Mouse (Mus musculus) liver, embryonic 11.5 days (tissue): Measurements from ENCODE around the gene Myh11. TPM values are rescaled to one million over a fixed set of nuclear protein-coding genes. Genes with fewer than 3 reads are reported as not detected.
A peak's percentile ranks its signal among the peaks of the same experiment; 100 is the strongest.

ENCODE experiments used
- ATAC-seq: fragments of 200-750 bp; cut with Nextera tagmentation; replicated peaks from 2 replicates; pipeline ENCODE4 v1.8.0; 2017; ENCODE audit warnings: moderate number of reproducible peaks, mild to moderate bottlenecking, moderate TSS enrichment, moderate library complexity; ENCODE audit not compliant: low FRiP score
- DNase-seq: peaks from one replicate; pipeline ENCODE4 v3.0.0-alpha.2; 2017; ENCODE audit warnings: low spot score
- H3K27ac ChIP-seq: fragments of 300-500 bp; sonication (generic); 2 replicates; pipeline ENCODE4 v1.5.1; 2014; ENCODE audit warnings: mild to moderate bottlenecking, low read depth, low read length, control low read depth
- H3K27me3 ChIP-seq: fragments of 300-500 bp; sonication (generic); replicated peaks from 2 replicates; pipeline ENCODE4 v1.6.1; 2014; ENCODE audit warnings: low read length, mixed read lengths; ENCODE audit not compliant: control insufficient read depth, insufficient read depth
- H3K36me3 ChIP-seq: fragments of 300-500 bp; sonication (generic); 2 replicates; pipeline ENCODE4 v1.6.1; 2014; ENCODE audit warnings: mild to moderate bottlenecking, low read length, moderate library complexity, mixed read lengths; ENCODE audit not compliant: control insufficient read depth, insufficient read depth
- H3K4me1 ChIP-seq: fragments of 300-500 bp; sonication (generic); replicated peaks from 2 replicates; pipeline ENCODE4 v1.6.1; 2014; ENCODE audit warnings: low read length, mixed read lengths; ENCODE audit not compliant: control insufficient read depth, insufficient read depth
- H3K4me2 ChIP-seq: fragments of 300-500 bp; sonication (generic); 2 replicates; pipeline ENCODE4 v1.6.1; 2014; ENCODE audit warnings: mild to moderate bottlenecking, control low read depth, moderate library complexity
- H3K4me3 ChIP-seq: fragments of 300-500 bp; sonication (generic); 2 replicates; pipeline ENCODE4 v1.5.1; 2014; ENCODE audit warnings: low read depth, low read length, control low read depth
- H3K9ac ChIP-seq: fragments of 300-500 bp; sonication (generic); 2 replicates; pipeline ENCODE4 v1.6.1; 2014; ENCODE audit warnings: low read depth, low read length, control low read depth
- H3K9me3 ChIP-seq: fragments of 300-500 bp; sonication (generic); 2 replicates; pipeline ENCODE4 v1.6.1; 2016; ENCODE audit warnings: low read length, inconsistent platforms, mixed read lengths; ENCODE audit not compliant: control insufficient read depth
- WGBS: fragments of 180-500 bp; shearing (Covaris S2); extraction: QIAGEN DNeasy Blood & Tissue Kit; methylation state at CpG from one replicate; pipeline ENCODE4 v1.1.7; 2014; 5-methylcytosine and 5-hydroxymethylcytosine counted together
- polyA plus RNA-seq: library from polyadenylated mRNA; unstranded; fragments of >200 nt; fragmentation: Nextera tagmentation; extraction: Ambion mirVana; gene quantifications from 2 replicates; pipeline ENCODE4 v1.2.1, GENCODE M21; 2014

The Myh11 gene
- polyA plus RNA-seq, 1 experiment from 2014 or later = 0.84 TPM

GRCm38 (mm10) chr16:14296544-14297124 is 5.5 kb upstream of the Myh11 start:
- Histone ChIP-seq H3K36me3 (peaks cover 8% of the 10 kb centered on the region; the same call in 1 of the 2 replicates), H3K9me3 (no peaks in the 10 kb centered on the region), H3K27me3 (peaks cover 15% of the 10 kb centered on the region), H3K27ac (no peak overlapping the region), H3K4me3 (no peak overlapping the region), H3K9ac (no peak overlapping the region), H3K4me2 (no peak overlapping the region), H3K4me1 (no peaks in the 10 kb centered on the region)
- WGBS = 82% methylated on average over 2 of the region's 2 CpGs
- DNase-seq = no peak
- no peak for ATAC-seq

DNA sequence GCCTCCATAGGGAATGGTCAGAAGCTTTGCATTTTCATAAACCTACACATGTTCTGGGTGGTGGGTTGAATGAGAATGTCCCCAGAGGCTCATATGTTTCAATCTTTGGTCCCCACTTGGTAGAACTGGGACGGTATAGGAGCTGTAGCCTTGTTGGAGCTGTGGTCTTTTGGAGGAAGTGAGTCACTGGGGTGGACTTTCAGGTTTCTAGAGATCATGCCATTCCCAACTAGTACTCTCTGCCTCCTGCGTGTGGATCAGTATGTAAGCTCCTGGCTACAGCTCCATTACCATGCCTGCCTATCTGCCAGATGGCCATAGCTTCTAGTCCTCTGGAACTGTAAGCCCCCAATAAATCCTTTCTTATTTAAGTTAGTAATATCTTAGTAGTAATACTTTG is 4.1 kb upstream of the Myh11 start:
- H3K9ac ChIP-seq = no peak overlapping the region
- DNase-seq (no peak), ATAC-seq (no peak)
- 60% methylated on average over 2 of the region's 2 CpGs for WGBS
- H3K4me1 ChIP-seq = 0 out of 2 replicates have a peak, but pooled peaks cover 4% of the 10 kb centered on the region
- peaks cover 21% of the 10 kb centered on the region for H3K27me3 ChIP-seq
- no peak overlapping the region for H3K4me3 ChIP-seq
- H3K36me3 ChIP-seq = peaks cover 8% of the 10 kb centered on the region; the same call in 1 of the 2 replicates
- H3K27ac ChIP-seq = no peak overlapping the region
- no peak overlapping the region for H3K4me2 ChIP-seq
- no peaks in the 10 kb centered on the region for H3K9me3 ChIP-seq

GRCm38 (mm10) chr16:14292205-14293199 is 1.3 kb upstream of the Myh11 start:
- Histone ChIP-seq H3K9me3 (no peaks in the 10 kb centered on the region), H3K9ac (no peak overlapping the region), H3K4me1 (0 out of 2 replicates have a peak, but pooled peaks cover 4% of the 10 kb centered on the region), H3K4me2 (peak overlapping the region; percentile 46), H3K36me3 (no peaks in the 10 kb centered on the region), H3K27ac (no peak overlapping the region), H3K27me3 (peaks cover 21% of the 10 kb centered on the region), H3K4me3 (no peak overlapping the region)
- ATAC-seq = no peak
- DNase-seq = no peak
- 17% methylated on average over 31 of the region's 31 CpGs for WGBS

DNA sequence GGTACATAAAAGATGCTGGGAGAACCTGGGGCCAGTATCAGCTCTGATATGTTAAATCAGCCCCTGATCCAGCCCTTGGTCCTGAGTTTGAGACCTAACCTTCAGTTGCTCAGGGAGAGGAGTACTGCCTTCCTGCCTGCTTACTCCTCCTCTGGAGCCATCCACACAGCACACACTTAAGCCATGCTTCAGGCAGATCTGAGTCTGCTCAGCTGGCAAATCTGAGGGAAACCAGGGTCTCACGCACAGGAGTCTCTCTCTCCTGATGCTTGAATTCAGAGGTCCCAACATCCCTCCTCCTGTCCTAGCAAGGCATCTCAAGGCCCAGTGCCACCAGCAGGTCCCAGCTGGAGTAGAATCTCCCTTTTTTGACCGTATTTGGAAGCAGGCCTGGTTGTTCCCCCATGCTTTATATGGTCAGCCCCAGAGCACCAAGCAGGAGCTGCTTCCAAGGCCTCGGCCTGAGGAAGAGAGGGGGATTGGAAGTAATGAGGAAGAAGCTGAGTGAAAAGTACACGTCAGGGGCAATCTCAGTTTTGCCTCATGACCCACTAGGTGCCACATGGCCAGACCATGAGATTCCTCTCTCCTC is 18.7 kb downstream of the Myh11 start:
- Histone ChIP-seq H3K4me1 (no peaks in the 10 kb centered on the region), H3K36me3 (no peaks in the 10 kb centered on the region), H3K27me3 (no peaks in the 10 kb centered on the region), H3K4me2 (no peak overlapping the region), H3K4me3 (no peak overlapping the region), H3K9ac (no peak overlapping the region), H3K27ac (no peak overlapping the region), H3K9me3 (no peaks in the 10 kb centered on the region)
- no peak for ATAC-seq
- DNase-seq = no peak
- 60% methylated on average over 4 of the region's 4 CpGs for WGBS

DNA sequence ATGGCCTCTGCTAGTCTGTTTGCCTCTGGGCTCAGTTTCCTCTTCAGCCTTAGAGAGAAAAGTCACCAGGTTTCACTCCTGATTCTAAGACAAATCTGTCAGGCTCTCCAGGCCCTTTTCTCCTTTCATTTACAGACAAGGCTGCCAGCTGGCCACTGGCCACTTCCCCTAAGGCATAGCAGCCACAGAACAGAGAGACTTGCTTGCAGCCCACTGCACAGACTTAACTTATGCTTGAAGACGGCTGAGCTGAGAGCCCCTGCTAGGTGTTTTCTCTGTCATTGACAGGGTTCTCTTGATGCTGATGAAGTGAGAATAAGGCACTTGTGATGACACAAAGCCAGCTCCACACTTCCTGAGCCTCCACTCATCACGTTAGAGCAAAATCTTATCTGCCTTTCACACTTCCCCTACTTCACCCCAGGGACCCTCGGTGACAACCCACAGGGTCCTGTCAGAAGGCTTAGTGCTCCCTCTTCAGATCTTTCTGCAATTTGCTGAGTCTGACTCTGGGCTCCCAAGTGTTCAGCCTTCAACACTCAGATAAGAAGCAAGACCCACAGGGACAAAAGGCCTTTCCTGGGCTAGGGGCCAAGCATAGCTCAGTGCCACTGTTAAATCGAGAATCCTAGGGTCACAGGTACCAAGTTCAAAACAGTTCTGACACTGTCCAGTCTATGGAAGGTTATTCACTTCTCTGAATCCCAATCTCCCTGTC is 25.8 kb downstream of the Myh11 start:
- Histone ChIP-seq H3K27me3 (no peaks in the 10 kb centered on the region), H3K27ac (no peak overlapping the region), H3K4me1 (no peaks in the 10 kb centered on the region), H3K9ac (no peak overlapping the region), H3K4me2 (no peak overlapping the region), H3K4me3 (no peak overlapping the region), H3K36me3 (no peaks in the 10 kb centered on the region), H3K9me3 (no peaks in the 10 kb centered on the region)
- WGBS = 12% methylated on average over 4 of the region's 4 CpGs
- no peak for ATAC-seq
- no peak for DNase-seq

DNA sequence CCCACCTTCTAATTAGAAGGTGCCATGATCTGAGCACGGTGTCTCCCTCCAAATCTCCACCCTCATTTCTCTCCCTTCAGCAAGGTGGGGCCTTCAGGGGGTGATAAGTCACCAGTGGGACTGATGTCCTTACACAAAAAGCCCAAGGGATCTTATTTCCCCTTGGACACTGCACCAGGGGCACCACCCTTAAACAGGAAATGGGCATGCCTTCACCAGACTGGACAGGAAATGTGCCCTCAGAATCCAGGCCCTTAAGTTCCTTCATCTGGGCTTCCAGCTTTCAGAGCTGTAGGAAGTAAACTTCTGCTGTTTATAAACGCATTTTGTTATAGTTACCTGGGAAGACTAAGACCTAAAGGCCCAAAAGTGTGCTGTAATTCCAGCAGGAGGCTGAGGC is 26.7 kb downstream of the Myh11 start:
- H3K27ac ChIP-seq = no peak overlapping the region
- no peak overlapping the region for H3K4me3 ChIP-seq
- DNase-seq (no peak), ATAC-seq (no peak)
- 71% methylated on average over 2 of the region's 2 CpGs for WGBS
- no peaks in the 10 kb centered on the region for H3K27me3 ChIP-seq
- no peaks in the 10 kb centered on the region for H3K4me1 ChIP-seq
- no peak overlapping the region for H3K9ac ChIP-seq
- H3K36me3 ChIP-seq = no peaks in the 10 kb centered on the region
- no peak overlapping the region for H3K4me2 ChIP-seq
- H3K9me3 ChIP-seq = no peaks in the 10 kb centered on the region

GRCm38 (mm10) chr16:14263241-14263640 is 27.9 kb downstream of the Myh11 start:
- Histone ChIP-seq H3K4me2 (no peak overlapping the region), H3K4me1 (no peaks in the 10 kb centered on the region), H3K9ac (no peak overlapping the region), H3K4me3 (no peak overlapping the region), H3K36me3 (no peaks in the 10 kb centered on the region), H3K27me3 (no peaks in the 10 kb centered on the region), H3K9me3 (no peaks in the 10 kb centered on the region), H3K27ac (no peak overlapping the region)
- 90% methylated on average over 6 of the region's 6 CpGs for WGBS
- ATAC-seq (no peak), DNase-seq (no peak)

- Histone ChIP-seq H3K36me3 (no peaks in the 10 kb centered on the region), H3K9ac (no peak overlapping the region), H3K9me3 (no peaks in the 10 kb centered on the region), H3K4me3 (no peak overlapping the region), H3K4me2 (no peak overlapping the region), H3K4me1 (no peaks in the 10 kb centered on the region), H3K27ac (no peak overlapping the region), H3K27me3 (no peaks in the 10 kb centered on the region)
- 82% methylated on average over 1 of the region's 1 CpGs for WGBS
- DNase-seq (no peak), ATAC-seq (no peak)
These were observed 28.8 kb downstream of the Myh11 start for GRCm38 (mm10) chr16:14262410-14262809.
